Mouse (Mus musculus) limb, embryonic 12.5 days (tissue): ENCODE data around the gene Adssl1. TPM values are rescaled to one million over a fixed set of nuclear protein-coding genes. Genes with fewer than 3 reads are reported as not detected.

Experiments used
- ATAC-seq: fragments of 200-750 bp; cut with Nextera tagmentation; 2 replicates; pipeline ENCODE4 v1.8.0; 2017; ENCODE audit warnings: low read depth, moderate TSS enrichment; ENCODE audit not compliant: insufficient number of reproducible peaks, insufficient read depth, low FRiP score, low TSS enrichment
- H3K27ac ChIP-seq: fragments of 300-500 bp; sonication (generic); 2 replicates; pipeline ENCODE4 v1.5.1; 2016; ENCODE audit warnings: mild to moderate bottlenecking, moderate library complexity
- H3K27me3 ChIP-seq: fragments of 300-500 bp; sonication (generic); 2 replicates; pipeline ENCODE4 v1.6.1; 2016; ENCODE audit warnings: mild to moderate bottlenecking, moderate library complexity
- H3K36me3 ChIP-seq: fragments of 300-500 bp; sonication (generic); 2 replicates; pipeline ENCODE4 v1.6.1; 2016; ENCODE audit warnings: mild to moderate bottlenecking, moderate library complexity
- H3K4me1 ChIP-seq: fragments of 300-500 bp; sonication (generic); replicated peaks from 2 replicates; pipeline ENCODE4 v1.6.1; 2016
- H3K4me2 ChIP-seq: fragments of 300-500 bp; sonication (generic); 2 replicates; pipeline ENCODE4 v1.6.1; 2016; ENCODE audit warnings: mild to moderate bottlenecking, moderate library complexity
- H3K4me3 ChIP-seq: fragments of 300-500 bp; sonication (generic); replicated peaks from 2 replicates; pipeline ENCODE4 v1.5.1; 2016; ENCODE audit warnings: mild to moderate bottlenecking
- H3K9ac ChIP-seq: fragments of 300-500 bp; sonication (generic); replicated peaks from 2 replicates; pipeline ENCODE4 v1.6.1; 2016; ENCODE audit warnings: mild to moderate bottlenecking, moderate library complexity
- H3K9me3 ChIP-seq: fragments of 300-500 bp; sonication (generic); 2 replicates; pipeline ENCODE4 v1.6.1; 2016; ENCODE audit warnings: mild to moderate bottlenecking, moderate library complexity
- WGBS: fragments of 180-500 bp; shearing (Covaris S2); methylation state at CpG from one replicate; pipeline ENCODE4 v1.1.7; 2016; 5-methylcytosine and 5-hydroxymethylcytosine counted together
- microRNA-seq: library from miRNA; unstranded; fragments of <30 nt; microRNA quantifications from one replicate; pipeline ENCODE4, GENCODE M21; 2017
- polyA plus RNA-seq: library from polyadenylated mRNA; unstranded; fragments of >200 nt; fragmentation: Nextera tagmentation; extraction: Ambion mirVana; gene quantifications from 2 replicates; pipeline ENCODE4 v1.2.1, GENCODE M21; 2016

The Adssl1 gene
- polyA plus RNA-seq, 1 experiment from 2014 or later = 10.0 TPM

GRCm38 (mm10) chr12:112683351-112683750, 63.5 kb downstream of the Adssl1 start:
- Histone ChIP-seq H3K36me3 (no peaks in the 10 kb centered on the region), H3K9me3 (no peaks in the 10 kb centered on the region), H3K27ac (no peak overlapping the region), H3K4me3 (no peak overlapping the region), H3K9ac (no peak overlapping the region), H3K4me2 (no peak overlapping the region), H3K4me1 (peaks cover 10% of the 10 kb centered on the region), H3K27me3 (peaks cover 52% of the 10 kb centered on the region)
- 67% methylated on average over 7 of the region's 7 CpGs for WGBS
- ATAC-seq = no peak

GRCm38 (mm10) chr12:112688458-112688857, 68.6 kb downstream of the Adssl1 start:
- Histone ChIP-seq H3K4me2 (no peak overlapping the region), H3K4me1 (peaks cover 7% of the 10 kb centered on the region; the same call in 1 of the 2 replicates), H3K4me3 (no peak overlapping the region), H3K9me3 (no peaks in the 10 kb centered on the region), H3K36me3 (peaks cover 5% of the 10 kb centered on the region; the same call in 1 of the 2 replicates), H3K27me3 (peaks cover 3% of the 10 kb centered on the region; the same call in 1 of the 2 replicates), H3K27ac (no peak overlapping the region), H3K9ac (no peak overlapping the region)
- ATAC-seq = no peak
- WGBS = 74% methylated on average over 15 of the region's 15 CpGs

Small RNAs within 50 kb of the gene (microRNA-seq; reads per million reads assigned to microRNA genes)
- gene Mir6939 = 0.93 reads per million

Other genes with a start within 250 kb of the Adssl1 start
- 0.23 TPM in 1 of 2 replicates, not detected in the other for gene A530016L24Rik, start 130.6 kb upstream of the Adssl1 start, polyA plus RNA-seq
- gene Tmem179, start 103.3 kb upstream of the Adssl1 start, polyA plus RNA-seq = 0.19 and 0.23 TPM in 2 replicates
- gene Inf2, start 31.3 kb upstream of the Adssl1 start, polyA plus RNA-seq = 2.0 and 2.2 TPM in 2 replicates
- 248 and 258 TPM in 2 replicates for gene Siva1, start 24.6 kb downstream of the Adssl1 start, polyA plus RNA-seq
- 67.0 and 156 TPM in 2 replicates for gene Akt1, start 54.8 kb downstream of the Adssl1 start, polyA plus RNA-seq
- gene Zbtb42, start 58.8 kb downstream of the Adssl1 start, polyA plus RNA-seq = 1.4 and 2.7 TPM in 2 replicates
- 17.8 and 18.8 TPM in 2 replicates for gene Cep170b, start 100.4 kb downstream of the Adssl1 start, polyA plus RNA-seq
- gene Pld4, start 140.6 kb downstream of the Adssl1 start, polyA plus RNA-seq = 3.1 and 4.4 TPM in 2 replicates
- gene Ahnak2, start 182.6 kb downstream of the Adssl1 start, polyA plus RNA-seq = 0.23 and 0.26 TPM in 2 replicates
- 9.2 and 9.3 TPM in 2 replicates for gene Clba1, start 188.9 kb downstream of the Adssl1 start, polyA plus RNA-seq
- 166 TPM in 2 replicates for gene Cdca4, start 209.4 kb downstream of the Adssl1 start, polyA plus RNA-seq
- gene Gpr132, start 248.2 kb downstream of the Adssl1 start, polyA plus RNA-seq = 0.08 TPM in 1 of 2 replicates, not detected in the other